Mouse (Mus musculus) liver, adult 2 months (tissue): ENCODE measurements around the gene Gm572.

Experiments used
- CTCF ChIP-seq: fragments of 200-500 bp; IDR thresholded peaks from 2 replicates; pipeline ENCODE4 v1.5.1; 2011; ENCODE audit warnings: low read depth, low read length, control low read depth
- POLR2A ChIP-seq: fragments of 200-500 bp; IDR thresholded peaks from 2 replicates; pipeline ENCODE4 v1.6.1; 2011; ENCODE audit warnings: low read length, control low read depth; ENCODE audit not compliant: insufficient read depth; ENCODE audit errors: extremely low read depth

DNA sequence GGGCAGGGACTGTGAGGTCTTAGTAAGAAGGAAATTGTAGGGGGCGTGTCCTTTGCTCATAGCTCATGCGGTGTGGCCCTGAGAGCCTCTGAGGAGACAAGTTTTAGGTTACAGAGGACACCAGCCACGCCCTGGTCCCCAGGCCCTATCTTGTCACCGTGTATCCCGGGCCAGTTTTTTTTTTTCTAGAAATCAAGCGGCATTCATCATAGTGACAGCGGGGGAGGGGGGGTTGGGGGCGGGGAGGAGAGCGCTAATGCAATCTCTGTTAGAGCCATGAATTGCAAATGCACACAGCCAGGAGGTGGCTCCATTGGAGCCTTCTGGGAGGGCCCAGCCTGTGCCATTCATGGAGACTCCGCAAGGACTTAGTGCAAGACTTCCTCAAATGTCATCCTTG lies 68.2 kb downstream of the Gm572 start:
- TF ChIP-seq CTCF (no peak), POLR2A (no peak)
